Mouse (Mus musculus) mesoderm, embryonic 11.5 days (tissue): ENCODE results near the gene Tmem128.

Experiments used
- DNase-seq: peaks from one replicate; pipeline ENCODE4 v3.0.0-alpha.2; 2012; ENCODE audit warnings: low read depth, low spot score

The Tmem128 gene

DNA sequence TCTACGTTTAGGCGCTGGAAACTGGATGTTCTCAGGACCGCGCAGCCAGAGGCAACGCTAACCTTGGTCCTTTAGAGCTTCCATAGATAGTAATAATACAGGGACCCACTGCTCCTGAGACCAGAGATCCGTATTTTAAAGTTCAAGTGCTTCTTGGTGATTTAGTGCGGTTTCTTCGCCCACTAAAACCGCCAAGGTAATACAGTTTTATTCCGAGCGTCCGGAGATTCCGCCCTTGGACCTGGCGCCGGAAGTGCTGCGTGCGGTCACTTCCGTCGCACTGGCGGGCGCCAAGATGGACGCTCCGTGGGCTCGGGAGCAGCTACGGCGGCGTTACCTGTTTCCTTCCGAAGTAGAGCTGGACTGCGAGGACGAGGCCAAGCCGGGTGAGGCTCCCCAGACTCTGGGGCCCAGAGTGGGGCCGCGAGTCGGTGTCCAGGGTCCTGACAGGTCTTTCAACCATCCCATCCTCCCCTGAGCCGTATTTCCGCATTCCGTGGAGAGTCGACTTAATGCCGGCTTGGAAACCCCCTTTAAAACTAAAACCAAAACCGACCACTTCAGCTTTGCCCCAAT lies at the start of gene Tmem128:
TSS of gene Tmem128 (plus strand) at position 79 of the 576 bp plus-strand sequence.
- DNase-seq, result peak; percentile 61

DNA sequence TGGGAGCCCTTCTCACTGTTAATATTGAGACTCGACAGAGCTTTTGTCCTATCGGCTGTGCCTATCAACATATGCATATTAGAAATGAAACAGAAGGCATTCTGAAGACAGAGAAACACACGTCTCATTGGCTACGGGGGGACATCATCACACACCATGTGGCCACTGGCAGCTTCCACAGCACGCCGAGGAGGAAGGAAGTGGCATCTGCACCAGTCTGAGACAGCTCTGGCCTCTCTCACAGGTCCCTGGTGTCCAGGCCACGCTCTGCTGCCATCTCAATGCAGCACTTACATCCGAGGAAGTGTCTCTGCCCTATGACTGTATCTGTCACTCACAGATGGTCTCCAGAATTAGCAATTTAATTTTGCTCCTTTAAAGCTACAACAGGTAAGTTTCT lies 48.3 kb upstream of the Tmem128 start:
- no peak for DNase-seq

DNA sequence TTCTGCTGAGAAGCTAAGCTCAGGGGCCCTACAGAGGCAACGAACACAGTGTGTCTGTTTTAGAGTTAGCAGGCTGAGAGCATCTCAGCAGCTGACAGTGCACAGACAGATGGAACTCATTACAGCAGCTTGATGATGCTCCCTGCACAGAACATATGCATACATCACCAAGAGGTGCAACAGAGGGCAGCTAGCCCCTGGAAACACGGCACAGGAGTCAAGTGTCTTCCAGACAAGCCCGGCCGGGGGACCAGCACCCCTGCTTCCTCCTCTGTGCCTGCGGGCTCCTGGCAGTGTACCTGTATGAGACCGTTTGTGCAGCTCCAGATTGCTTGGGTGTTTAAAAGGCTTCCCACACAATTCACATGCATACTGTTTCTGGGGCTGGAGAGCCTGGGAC lies 47.0 kb upstream of the Tmem128 start:
- no peak for DNase-seq

DNA sequence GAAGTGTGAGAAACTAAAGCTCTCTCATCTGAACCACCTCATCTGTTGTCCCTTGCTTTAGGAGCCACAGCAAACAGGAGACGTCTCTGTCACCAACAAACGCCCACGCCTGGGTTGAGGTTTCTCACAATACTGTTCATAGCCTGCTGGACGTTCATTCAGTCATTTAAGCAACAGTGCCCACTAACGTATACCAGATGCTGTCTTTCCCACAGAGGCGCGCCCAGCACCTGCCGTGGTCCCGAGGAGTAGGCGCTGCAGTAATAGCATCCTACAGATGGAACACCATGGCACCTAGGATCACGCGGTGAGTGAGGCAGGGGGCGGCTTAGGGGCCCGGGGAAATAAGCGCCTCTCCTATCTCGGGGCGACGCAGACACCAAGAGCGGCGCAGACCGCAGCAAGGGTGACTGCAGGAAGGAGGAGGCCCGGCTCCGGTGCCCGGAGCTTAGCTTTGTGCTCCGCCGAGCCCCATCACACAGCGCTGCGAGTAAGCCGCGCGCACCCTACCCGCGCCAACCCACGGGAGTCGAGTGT lies 40.1 kb upstream of the Tmem128 start:
- DNase-seq, result peak; percentile 32

DNA sequence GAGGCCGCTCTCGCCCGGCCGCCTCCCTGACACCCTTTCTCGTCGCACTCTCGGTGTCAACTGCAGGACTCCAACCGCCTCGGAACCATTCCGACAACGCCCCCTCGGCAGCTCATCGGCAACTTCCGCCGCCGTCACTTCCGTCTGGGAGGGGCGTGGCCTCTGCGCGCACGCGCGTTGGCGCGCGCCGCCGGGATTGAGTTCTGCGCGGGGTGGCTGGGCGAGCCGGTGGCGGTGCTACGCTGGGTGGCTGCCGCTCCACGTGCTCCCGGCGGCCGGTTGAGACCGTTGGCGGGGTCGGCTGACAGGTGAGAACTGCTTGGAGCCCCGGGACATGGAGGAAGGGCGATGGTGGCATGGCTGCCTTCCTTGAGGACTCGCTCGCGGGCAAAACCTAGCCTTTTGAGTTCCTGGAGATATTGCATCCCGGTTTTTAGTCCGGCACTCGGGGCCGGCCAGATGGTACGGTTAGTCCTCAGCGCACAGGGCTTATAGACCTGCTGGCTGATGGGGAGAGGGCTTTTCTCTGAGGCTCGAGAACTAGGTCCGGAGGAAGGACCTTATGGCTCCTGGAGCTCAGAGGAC lies 39.6 kb upstream of the Tmem128 start, which contains the start of the genes Zbtb49 and Lyar:
TSS of gene Zbtb49 (minus strand) at position 130 of the 585 bp plus-strand sequence.
TSS of gene Lyar (plus strand) at position 143 of the 585 bp plus-strand sequence.
- peak; percentile 94 for DNase-seq

GRCm38 (mm10) chr5:38235422-38235821 lies 24.6 kb upstream of the Tmem128 start:
- peak; percentile 73 for DNase-seq

GRCm38 (mm10) chr5:38236627-38237026 lies 23.4 kb upstream of the Tmem128 start:
- DNase-seq, result no peak

- peak; percentile 70 for DNase-seq
Observed at GRCm38 (mm10) chr5:38240727-38241472, 19.1 kb upstream of the Tmem128 start.

DNA sequence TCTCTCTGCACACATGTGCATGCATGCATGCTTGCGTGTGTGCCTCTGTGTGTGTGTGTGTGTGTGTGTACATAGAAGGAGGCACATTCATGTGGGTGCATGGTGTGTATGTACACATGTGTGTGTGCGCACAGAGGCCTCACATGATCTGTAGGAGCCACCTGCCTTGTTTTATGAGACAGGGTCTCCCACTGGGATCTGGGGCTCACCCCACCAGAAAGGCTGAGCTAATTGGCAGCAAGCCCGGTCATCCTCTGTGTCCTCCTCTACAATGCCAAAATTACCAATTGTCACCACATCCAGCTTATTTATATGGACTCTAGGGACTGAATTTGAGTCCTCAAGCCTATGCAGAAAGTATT lies 18.5 kb upstream of the Tmem128 start:
- no peak for DNase-seq

GRCm38 (mm10) chr5:38241966-38242365 lies 18.0 kb upstream of the Tmem128 start:
- DNase-seq, result no peak

- DNase-seq, result no peak
Observed at GRCm38 (mm10) chr5:38255195-38255594, 4.8 kb upstream of the Tmem128 start.

GRCm38 (mm10) chr5:38255644-38256043 lies 4.3 kb upstream of the Tmem128 start:
- no peak for DNase-seq

DNA sequence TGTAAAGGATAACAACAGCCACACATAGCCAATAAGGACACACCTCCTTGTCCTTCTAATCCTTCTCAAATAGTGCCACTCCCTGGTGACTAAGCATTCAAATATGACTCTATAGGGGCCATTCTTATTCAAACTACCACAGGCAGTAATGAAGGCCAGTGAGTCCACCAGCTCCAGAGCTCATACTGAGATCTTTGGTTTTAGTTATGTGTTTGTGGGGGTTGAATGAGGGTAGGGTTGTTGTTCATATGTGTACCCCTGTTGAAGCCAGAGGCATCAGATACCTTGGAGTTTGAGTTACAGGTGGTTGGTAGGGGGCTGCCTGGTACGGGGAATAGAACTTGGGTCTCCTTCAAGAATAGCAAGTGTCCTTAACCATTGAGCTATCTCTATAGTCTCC lies 3.4 kb upstream of the Tmem128 start:
- no peak for DNase-seq

DNA sequence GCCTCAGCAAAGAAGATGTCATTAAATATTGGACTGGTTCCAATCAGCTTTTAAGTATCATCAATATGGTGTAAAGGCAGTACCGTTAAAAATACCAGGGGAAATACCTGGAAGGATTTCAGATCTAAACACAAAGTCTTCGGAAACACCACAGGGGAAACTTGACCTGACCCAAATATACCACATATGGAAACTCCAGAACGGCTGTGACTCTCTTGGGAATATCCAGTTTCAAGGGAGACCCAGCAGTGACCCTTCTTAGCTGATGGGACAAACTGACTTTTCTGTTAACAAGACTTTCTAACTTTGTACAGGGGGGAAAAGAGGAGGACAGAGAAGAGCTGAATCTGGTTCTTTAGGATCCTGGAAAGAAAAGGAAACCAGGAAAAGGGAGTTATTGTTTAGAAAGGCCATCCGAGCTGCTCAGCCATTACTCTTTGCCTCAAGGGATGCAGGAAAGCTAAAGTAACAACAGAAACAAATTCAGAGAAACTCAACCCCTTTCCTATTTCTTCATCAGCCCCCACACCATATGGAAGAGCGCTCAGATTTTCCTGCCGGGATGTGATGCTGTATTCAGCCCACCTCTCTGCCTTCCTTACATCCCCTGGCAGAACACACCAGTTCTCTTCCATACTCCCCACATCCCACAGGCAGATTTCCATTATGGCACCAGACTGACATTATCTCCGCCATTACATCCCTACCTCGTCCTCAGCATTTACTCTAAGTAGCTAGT lies 1.8 kb upstream of the Tmem128 start:
- DNase-seq, result no peak

DNA sequence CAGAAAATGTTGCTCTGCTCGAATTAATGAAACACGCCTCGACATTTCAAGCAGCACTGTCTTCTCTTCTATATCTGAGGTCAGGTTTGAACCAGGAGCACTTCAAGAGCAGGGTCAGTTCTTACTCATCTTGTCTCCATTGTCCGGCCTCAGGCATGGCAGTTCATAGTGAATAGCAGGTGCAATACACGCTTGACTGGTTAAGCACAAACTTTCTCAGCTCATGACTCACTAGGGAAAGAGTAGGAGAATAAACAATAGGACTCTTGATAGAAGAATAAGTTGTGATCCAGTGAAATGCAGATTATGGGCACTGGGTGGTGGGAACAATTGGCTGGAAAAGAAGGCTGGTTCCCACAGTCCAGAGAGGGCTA lies 1.2 kb upstream of the Tmem128 start:
- no peak for DNase-seq

DNA sequence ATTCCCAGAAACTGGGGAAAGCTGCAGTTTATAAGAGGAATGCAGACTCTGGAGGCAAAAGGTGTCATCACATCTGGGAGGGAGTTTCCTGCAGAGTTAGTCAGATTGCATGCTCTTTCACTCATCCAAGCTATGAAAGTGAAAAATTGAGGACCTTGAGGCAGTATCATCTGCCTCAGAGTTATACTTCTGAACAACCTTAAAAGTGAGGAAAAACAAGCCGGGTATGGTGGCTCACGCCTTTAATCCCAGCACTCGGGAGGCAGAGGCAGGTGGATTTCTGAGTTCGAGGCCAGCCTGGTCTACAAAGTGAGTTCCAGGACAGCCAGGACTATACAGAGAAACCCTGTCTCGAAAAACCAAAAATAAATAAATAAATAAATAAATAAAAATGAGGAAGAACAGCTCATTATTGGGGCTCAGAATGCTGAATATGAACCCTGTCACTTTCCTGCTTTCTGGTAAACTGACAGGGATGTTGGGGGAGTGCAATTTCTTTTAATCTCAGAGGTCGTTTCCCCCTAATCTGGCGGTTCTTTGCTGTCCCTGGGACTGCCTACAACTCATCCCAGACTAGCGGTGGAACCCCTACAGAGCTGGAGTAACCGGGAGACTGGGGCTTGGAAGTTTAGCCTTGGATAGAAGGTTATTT lies 404 bp upstream of the Tmem128 start:
- DNase-seq, result no peak

GRCm38 (mm10) chr5:38270942-38271341 lies 11.0 kb downstream of the Tmem128 start:
- no peak for DNase-seq

DNA sequence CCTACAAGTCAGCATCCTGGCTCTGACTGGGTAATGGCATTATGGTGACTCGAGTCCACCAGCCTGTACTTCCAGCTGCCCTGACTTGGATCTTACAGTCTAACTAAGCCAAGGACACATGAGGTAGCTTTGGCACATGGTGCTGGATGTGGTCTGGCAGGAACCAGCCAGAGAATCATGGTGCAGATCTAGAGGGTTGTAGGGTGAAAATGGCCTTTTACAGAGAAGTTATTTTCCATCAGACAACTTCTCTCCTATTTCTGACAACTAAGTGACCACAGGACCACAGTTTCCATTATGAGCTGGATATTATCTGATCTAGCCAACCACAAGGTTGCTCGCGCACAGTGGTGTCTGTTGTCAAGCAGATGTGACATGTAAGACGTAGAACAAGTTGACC lies 13.8 kb downstream of the Tmem128 start:
- DNase-seq, result no peak

DNA sequence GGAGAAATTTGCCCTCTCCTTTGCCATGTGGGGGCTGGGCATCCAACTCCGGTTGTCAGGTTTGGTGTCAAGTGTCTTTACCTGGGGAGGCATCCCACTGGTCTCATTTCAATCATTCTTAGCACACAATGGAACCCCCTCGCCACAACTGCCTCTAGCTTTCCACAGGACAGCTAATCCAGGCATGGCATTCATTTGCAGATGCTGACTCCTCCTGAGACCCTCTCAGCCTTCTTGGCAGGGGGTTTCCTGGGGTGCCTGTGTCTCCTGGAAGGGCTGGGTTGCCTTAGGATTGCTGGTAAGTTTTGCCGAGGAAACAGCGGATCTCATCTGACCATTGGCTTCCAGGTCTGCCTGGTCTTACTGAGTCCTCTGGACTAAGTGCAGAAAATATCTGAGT lies 15.8 kb downstream of the Tmem128 start, which contains the start of gene Otop1:
TSS of gene Otop1 (plus strand) at position 202 of the 400 bp plus-strand sequence.
- DNase-seq, result no peak

- DNase-seq, result no peak
Observed at GRCm38 (mm10) chr5:38276451-38276850, 16.5 kb downstream of the Tmem128 start.

GRCm38 (mm10) chr5:38277098-38277866 lies 17.3 kb downstream of the Tmem128 start:
- DNase-seq, result no peak
